Mouse (Mus musculus): ENCODE measurements around the gene Lhb. TPM values are rescaled to one million over a fixed set of nuclear protein-coding genes. Genes with fewer than 3 reads are reported as not detected.
"Not testable (repeated sequence)": the region's sequence is repeated elsewhere in the genome, so short reads cannot be mapped to it uniquely, and the experiment has no call there.

Lhb gene
- total RNA-seq, 1 experiment from 2014 or later: not detected

DNA sequence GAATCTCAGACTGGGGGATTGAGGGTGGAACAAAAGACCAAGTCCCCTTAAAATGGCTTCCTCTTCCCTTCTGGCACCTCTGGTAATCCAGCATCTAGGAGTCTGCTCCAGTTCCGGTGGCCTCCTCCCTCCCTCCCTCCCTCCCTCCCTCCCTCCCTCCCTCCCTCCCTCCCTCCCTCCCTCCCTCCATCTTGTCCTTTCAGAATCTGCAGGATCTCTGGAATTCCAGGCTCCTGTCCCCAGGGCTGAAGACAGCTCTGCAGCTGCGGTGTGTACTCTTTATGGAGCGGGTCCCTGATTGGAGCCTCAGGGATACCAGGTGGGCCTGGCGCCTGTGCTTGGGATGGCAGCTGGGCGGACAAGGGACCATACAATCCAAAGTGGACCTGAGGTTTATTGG lies 40.7 kb downstream of the Lhb start:
- no peak for ATAC-seq (replicated peaks in 1 of 2; ENCODE audit: insufficient read depth in 1 of 2, low FRiP score in 2 of 2, low TSS enrichment in 1 of 2, low read depth in 1 of 2, poor library complexity in 2 of 2, severe bottlenecking in 2 of 2)

DNA sequence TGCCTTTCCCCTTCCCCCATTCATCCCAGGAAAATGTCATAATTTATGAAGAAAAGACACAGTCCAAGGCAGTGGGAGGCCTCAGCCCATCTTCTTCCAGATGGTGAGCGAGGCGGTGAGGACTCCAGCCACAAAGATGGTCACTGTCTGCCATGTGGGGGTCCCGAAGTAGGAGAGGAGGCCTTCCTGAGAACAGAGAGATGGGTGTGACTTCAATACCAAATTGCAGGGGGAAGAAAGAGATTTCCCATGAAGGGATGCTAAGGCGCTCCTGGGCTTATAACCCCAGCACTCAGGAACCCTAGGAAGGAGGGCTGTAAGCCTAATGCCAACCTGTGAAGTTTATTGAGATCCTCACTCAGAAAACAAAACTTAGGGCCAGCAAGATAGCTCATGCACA lies 41.2 kb downstream of the Lhb start:
- no peak for ATAC-seq (replicated peaks in 1 of 2; ENCODE audit: insufficient read depth in 1 of 2, low FRiP score in 2 of 2, low TSS enrichment in 1 of 2, low read depth in 1 of 2, poor library complexity in 2 of 2, severe bottlenecking in 2 of 2)

DNA sequence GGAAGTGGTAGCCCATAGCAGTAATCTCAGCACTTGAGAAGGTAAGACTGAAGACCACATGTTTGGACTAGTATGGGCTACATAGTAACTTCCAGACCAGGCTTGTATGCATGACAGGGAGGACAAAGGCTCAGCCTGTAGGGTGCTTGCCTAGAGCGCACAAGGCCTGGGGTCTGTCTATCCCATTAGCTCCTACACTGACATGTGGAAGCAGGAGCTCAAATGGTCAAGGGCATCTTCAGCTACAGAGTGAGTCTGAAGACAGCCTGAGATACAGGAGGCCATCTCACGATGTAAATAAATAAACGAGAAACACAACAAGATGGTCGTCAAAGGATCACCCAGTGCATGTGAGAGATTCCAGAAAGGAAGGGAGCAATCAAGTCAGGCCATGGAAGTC lies 41.7 kb downstream of the Lhb start:
- no peak for ATAC-seq (replicated peaks in 1 of 2; ENCODE audit: insufficient read depth in 1 of 2, low FRiP score in 2 of 2, low TSS enrichment in 1 of 2, low read depth in 1 of 2, poor library complexity in 2 of 2, severe bottlenecking in 2 of 2)

DNA sequence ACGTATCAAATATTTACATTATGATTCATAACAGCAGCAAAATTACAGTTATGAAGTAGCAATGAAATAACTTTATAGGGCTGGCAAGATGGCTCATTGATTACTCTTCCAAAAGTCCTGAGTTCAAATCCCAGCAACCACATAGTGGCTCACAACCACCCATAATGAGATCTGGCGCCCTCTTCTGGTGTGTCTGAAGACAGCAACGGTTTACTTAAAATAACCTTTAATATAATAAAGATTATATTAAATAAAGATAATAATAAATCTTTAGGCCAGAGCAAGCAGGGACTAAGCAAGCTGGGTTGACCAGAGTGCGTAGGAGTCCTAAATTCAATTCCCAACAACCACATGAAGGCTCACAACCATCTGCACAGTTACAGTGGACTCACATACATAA lies 42.2 kb downstream of the Lhb start:
- ATAC-seq (replicated peaks in 1 of 2; ENCODE audit: insufficient read depth in 1 of 2, low FRiP score in 2 of 2, low TSS enrichment in 1 of 2, low read depth in 1 of 2, poor library complexity in 2 of 2, severe bottlenecking in 2 of 2): not testable (repeated sequence)

DNA sequence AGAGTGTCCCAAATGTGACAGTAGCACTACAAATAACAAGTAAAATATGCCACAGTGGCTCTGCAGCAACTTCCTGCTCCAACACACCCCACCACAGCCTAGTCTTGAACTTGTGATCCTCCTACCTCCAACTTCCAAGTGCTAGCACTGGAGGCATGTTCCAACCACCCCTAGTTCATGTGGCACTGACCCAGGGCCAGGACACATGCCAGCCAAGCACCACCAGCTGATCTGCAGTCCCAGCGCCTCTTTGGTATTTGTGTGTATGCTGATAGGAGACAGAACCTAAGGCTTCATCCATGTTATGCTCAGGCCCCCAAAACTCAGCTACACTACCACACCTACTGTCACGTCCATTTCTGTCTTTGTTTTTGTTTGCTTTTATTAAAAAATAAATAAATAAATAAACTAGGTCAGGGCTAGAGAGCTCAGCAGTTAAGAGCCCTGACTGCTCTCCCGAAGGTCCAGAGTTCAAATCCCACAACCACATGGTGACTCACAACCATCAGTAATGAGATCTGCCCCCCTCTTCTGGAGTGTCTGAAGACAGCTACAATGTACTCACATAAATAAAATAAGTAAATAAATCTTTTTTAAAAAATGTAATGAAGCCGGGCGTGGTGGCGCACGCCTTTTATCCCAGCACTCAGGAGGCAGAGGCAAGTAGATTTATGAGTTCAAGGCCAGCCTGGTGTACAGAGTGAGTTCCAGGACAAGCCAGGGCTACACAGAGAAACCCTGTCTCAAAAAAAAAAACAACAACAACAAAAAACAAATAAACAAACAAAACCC lies 43.6 kb downstream of the Lhb start:
- ATAC-seq (replicated peaks in 1 of 2; ENCODE audit: insufficient read depth in 1 of 2, low FRiP score in 2 of 2, low TSS enrichment in 1 of 2, low read depth in 1 of 2, poor library complexity in 2 of 2, severe bottlenecking in 2 of 2): no peak

DNA sequence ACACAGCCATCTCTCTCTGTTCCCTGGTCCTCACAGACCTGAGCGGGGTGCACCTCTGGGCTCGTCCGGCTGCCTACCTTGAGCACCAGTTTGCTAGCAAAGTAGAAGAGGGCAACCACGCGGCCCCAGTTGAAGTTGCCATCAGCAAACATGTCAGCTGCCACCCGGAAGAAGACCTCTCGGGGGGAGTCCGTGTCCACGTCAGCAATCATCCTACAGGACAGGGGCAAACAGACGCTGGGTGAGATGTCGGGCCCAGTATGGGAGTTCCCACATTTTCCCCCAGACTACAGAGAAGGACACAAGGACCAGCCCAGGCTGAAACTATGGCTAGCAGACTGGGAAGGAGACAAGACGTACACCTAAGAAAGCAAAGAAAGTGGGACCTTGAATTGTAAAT lies 44.5 kb downstream of the Lhb start:
- ATAC-seq (replicated peaks in 1 of 2; ENCODE audit: insufficient read depth in 1 of 2, low FRiP score in 2 of 2, low TSS enrichment in 1 of 2, low read depth in 1 of 2, poor library complexity in 2 of 2, severe bottlenecking in 2 of 2): no peak

DNA sequence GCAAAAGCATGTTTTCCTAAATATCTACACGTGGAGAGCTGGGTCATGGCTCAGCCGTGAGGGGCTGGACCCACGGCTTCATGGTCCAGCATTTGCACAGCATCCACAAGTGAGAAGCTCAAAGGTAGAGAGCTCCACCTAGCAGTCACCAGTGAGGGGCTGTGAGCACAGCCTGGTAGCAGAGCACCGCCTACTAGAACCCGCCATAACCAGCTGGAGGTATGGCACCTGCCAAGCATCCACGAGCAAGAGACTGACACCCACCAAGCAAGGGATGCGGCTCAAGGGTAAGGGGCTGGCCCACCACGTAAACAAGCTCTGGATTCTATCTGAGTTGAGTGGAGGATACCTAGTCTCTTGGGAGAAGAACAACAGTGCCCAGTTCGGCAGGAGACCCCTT lies 44.9 kb downstream of the Lhb start:
- ATAC-seq (replicated peaks in 1 of 2; ENCODE audit: insufficient read depth in 1 of 2, low FRiP score in 2 of 2, low TSS enrichment in 1 of 2, low read depth in 1 of 2, poor library complexity in 2 of 2, severe bottlenecking in 2 of 2): no peak

DNA sequence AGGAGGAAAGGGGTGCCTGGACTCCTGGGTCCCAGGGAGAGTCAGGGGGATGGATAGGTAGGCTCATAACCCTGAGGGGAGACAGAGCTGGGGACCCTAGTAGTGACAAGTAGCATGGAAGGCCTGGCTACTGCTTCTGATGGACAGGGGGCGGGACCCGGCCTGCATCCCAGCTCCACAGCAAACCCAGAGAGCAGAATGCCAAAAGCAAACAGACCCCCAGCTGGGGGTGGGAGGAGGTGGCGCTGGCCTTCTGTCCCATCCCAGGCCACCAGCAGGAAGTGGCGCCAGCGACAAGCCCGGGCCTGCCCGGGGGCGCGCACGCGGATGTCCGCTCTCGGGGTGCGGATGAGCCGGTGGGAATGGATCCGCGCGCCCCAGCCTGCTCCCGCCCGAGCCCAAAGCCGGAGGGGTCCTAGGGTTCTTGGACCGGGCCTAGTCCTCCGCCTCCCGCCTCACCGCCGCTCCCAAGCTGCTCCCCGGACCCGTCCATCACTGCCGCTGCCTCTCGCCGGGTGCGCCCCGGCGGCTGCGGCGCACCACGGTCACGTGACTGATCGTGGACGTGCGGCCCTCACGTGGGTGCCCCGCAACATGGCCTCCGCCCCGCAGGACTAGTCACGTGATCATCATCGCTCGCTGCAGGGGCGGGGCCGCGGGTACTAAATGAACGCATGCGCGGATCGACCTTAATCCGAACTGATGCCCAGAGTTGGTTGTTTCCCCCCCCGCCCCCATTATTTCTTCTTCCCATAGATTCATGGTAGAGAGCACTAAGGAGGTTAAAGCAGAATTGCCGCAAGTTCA lies 45.9 kb downstream of the Lhb start, which contains the start of gene Bax:
Bax (minus strand) TSS at position 616 of the 807 bp plus-strand sequence.
- peak; percentile 70 to 79 for ATAC-seq (replicated peaks in 1 of 2; ENCODE audit: insufficient read depth in 1 of 2, low FRiP score in 2 of 2, low TSS enrichment in 1 of 2, low read depth in 1 of 2, poor library complexity in 2 of 2, severe bottlenecking in 2 of 2)

DNA sequence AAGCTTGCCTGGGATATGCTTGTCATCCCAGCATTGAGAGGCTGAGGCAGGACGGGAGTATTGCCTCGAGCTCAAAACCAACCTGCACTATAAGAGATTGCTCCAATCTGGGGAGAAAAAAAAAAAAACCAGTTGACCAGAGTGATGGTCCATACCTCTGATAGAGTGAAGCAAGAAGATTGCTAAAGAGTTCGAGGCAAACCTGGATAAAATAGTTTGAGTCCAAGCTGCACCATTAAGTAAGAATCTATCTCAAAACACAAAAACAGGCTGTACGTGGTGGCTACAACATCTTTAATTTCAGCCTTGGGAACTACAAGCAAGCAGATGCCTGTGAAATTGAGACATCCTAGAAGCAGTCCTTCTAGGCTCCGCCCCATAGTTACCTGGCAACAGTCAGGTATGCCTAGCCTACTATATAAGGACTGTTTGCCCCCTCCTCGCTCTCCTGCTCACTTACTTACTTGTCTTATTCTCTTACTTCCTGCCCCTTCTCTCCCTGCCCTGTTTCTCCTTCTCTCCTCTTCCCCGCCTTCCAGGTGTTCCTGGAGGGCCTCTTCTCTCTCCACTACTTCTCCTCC lies 46.6 kb downstream of the Lhb start:
- ATAC-seq (replicated peaks in 1 of 2; ENCODE audit: insufficient read depth in 1 of 2, low FRiP score in 2 of 2, low TSS enrichment in 1 of 2, low read depth in 1 of 2, poor library complexity in 2 of 2, severe bottlenecking in 2 of 2): 0 out of 4 replicates have a peak, but pooled peaks of 1 of the 2 experiments have one; percentile 3

DNA sequence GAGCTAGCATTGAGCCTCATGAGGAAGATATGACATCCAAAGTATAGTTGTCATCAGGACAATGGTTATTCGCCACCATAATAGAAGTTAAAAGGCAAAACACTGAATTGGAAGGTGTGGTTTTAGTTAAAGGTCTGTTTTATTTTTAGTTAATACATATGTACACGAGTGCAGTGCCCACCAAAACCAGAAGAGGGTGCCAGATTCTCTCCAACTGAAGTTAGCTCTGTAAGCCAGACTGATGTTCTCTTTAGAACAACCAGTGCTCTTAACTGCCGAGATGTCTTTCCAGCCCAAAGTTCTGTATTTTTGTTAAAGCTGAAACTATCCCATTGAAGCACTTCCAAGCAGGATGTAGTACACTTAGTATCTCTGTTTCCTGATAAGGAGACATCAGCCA lies 50.2 kb downstream of the Lhb start:
- ATAC-seq (replicated peaks in 1 of 2; ENCODE audit: insufficient read depth in 1 of 2, low FRiP score in 2 of 2, low TSS enrichment in 1 of 2, low read depth in 1 of 2, poor library complexity in 2 of 2, severe bottlenecking in 2 of 2): peak; percentile 53 to 68; a peak in 3 of 4 replicates

Other genes with a start within 250 kb of the Lhb start
- gene Gfy, start 241.3 kb upstream of the Lhb start, total RNA-seq (2017): not detected in 2 replicates
- not detected in 2 replicates for gene Pth2, start 239.8 kb upstream of the Lhb start, total RNA-seq (2017)
- gene Ccdc155, start 215.9 kb upstream of the Lhb start, total RNA-seq (2017): 0.60 and 0.75 TPM in 2 replicates
- 37.0 TPM in 2 replicates for gene Dkkl1, start 208.7 kb upstream of the Lhb start, total RNA-seq (2017)
- 5.1 and 9.9 TPM in 2 replicates for gene Tead2, start 205.1 kb upstream of the Lhb start, total RNA-seq (2017)
- gene Cd37, start 181.7 kb upstream of the Lhb start, total RNA-seq (2017): 76.4 and 103 TPM in 2 replicates
- gene Slc6a16, start 179.7 kb upstream of the Lhb start, total RNA-seq (2017): not detected in 2 replicates
- 0.19 TPM in 1 of 2 replicates, not detected in the other for gene Slc6a21, start 143.3 kb upstream of the Lhb start, total RNA-seq (2017)
- 3.2 and 10.8 TPM in 2 replicates for gene Trpm4, start 87.0 kb upstream of the Lhb start, total RNA-seq (2017)
- not detected in 2 replicates for gene Hrc, start 85.5 kb upstream of the Lhb start, total RNA-seq (2017)
- gene Ppfia3, start 53.8 kb upstream of the Lhb start, total RNA-seq (2017): not detected in 2 replicates
- gene Lin7b, start 50.2 kb upstream of the Lhb start, total RNA-seq (2017): 3.2 TPM in 1 of 2 replicates, not detected in the other
- gene Snrnp70, start 25.1 kb upstream of the Lhb start, total RNA-seq (2017): 498 and 589 TPM in 2 replicates
- gene Kcna7, start 15.2 kb upstream of the Lhb start, total RNA-seq (2017): not detected in 2 replicates
- 0.79 TPM in 1 of 2 replicates, not detected in the other for gene Ntf5, start 7.1 kb upstream of the Lhb start, total RNA-seq (2017)
- 8.5 and 11.3 TPM in 2 replicates for gene Gys1, start 14.0 kb downstream of the Lhb start, total RNA-seq (2017)
- gene Ruvbl2, start 17.3 kb downstream of the Lhb start, total RNA-seq (2017): 134 and 137 TPM in 2 replicates
- 599 and 753 TPM in 2 replicates for gene Ftl1, start 39.1 kb downstream of the Lhb start, total RNA-seq (2017)
- gene Bax, start 46.1 kb downstream of the Lhb start, total RNA-seq (2017): 18.0 and 28.0 TPM in 2 replicates
- gene Tulp2, start 61.1 kb downstream of the Lhb start, total RNA-seq (2017): not detected in 2 replicates
- gene Gm45808, start 66.0 kb downstream of the Lhb start, total RNA-seq (2017): not detected in 2 replicates
- 16.9 and 21.6 TPM in 2 replicates for gene Dhdh, start 68.0 kb downstream of the Lhb start, total RNA-seq (2017)
- gene Nucb1, start 89.6 kb downstream of the Lhb start, total RNA-seq (2017): 255 and 378 TPM in 2 replicates
- gene Ppp1r15a, start 105.4 kb downstream of the Lhb start, total RNA-seq (2017): 267 and 291 TPM in 2 replicates
- 0.31 and 3.1 TPM in 2 replicates for gene Plekha4, start 105.5 kb downstream of the Lhb start, total RNA-seq (2017)
- not detected in 2 replicates for gene Hsd17b14, start 134.1 kb downstream of the Lhb start, total RNA-seq (2017)
- 16.4 and 20.9 TPM in 2 replicates for gene Bcat2, start 149.3 kb downstream of the Lhb start, total RNA-seq (2017)
- gene Fgf21, start 194.7 kb downstream of the Lhb start, total RNA-seq (2017): not detected in 2 replicates
- 0.25 TPM in 1 of 2 replicates, not detected in the other for gene Fut1, start 196.5 kb downstream of the Lhb start, total RNA-seq (2017)
- not detected in 2 replicates for gene Izumo1, start 201.0 kb downstream of the Lhb start, total RNA-seq (2017)
- gene Rasip1, start 206.7 kb downstream of the Lhb start, total RNA-seq (2017): 0.94 TPM in 1 of 2 replicates, not detected in the other
- gene Mamstr, start 219.2 kb downstream of the Lhb start, total RNA-seq (2017): not detected in 2 replicates
- not detected in 2 replicates for gene Fut2, start 245.6 kb downstream of the Lhb start, total RNA-seq (2017)